Mouse (Mus musculus): Measurements from ENCODE around the gene Polr2e. TPM values are rescaled to one million over a fixed set of nuclear protein-coding genes. Genes with fewer than 3 reads are reported as not detected.

Gene Polr2e
- polyA plus RNA-seq, 1 experiment from 2014 or later = 210 TPM

DNA sequence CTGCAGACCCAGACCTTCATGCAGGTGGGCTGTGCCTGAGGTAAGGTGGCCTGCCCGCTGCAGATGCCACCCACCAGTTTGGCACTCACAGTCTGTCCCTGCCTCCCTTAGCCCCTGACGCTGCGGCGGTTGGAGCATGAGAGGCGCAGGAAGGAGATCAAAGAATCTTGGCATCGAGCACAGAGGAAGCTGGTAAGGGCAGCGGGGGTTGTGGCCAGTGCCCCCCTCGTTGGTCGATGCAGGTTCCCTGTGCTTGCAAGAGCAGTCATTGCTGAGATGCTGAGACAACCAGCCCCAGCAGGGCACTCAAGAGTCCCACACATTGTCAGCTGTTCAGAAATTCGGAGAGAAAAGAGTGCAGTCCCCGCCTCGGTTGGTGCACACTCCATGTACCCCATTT is 17.4 kb downstream of the Polr2e start:
- H3K4me2 ChIP-seq (ENCODE audit: low read length) = no peak overlapping the region
- peaks cover 8% of the 10 kb centered on the region; the same call in 1 of the 2 replicates for H3K4me1 ChIP-seq (replicated peaks; ENCODE audit: insufficient read depth, low read length)
- H3K4me3 ChIP-seq (replicated peaks; ENCODE audit: low read depth, low read length) = no peak overlapping the region
- no peaks in the 10 kb centered on the region for H3K36me3 ChIP-seq (ENCODE audit: insufficient read depth, low read length)
- H3K9me3 ChIP-seq (replicated peaks; ENCODE audit: low read length) = no peaks in the 10 kb centered on the region
- 80% methylated on average over 12 of the region's 12 CpGs for WGBS
- ATAC-seq (replicated peaks; ENCODE audit: low FRiP score, low read depth) (no peak), DNase-seq (ENCODE audit: low spot score) (no peak)
- no peak overlapping the region for H3K27ac ChIP-seq
- no peak for TF ChIP-seq CTCF (IDR thresholded peaks at IDR 0.05; ENCODE audit: low read depth)
- H3K27me3 ChIP-seq (ENCODE audit: insufficient read depth, low read length) = no peaks in the 10 kb centered on the region
- no peak overlapping the region for H3K9ac ChIP-seq (ENCODE audit: low read depth, low read length)

- Histone ChIP-seq H3K4me3 (replicated peaks; ENCODE audit: low read depth, low read length) (no peak overlapping the region), H3K9ac (ENCODE audit: low read depth, low read length) (no peak overlapping the region), H3K27ac (no peak overlapping the region), H3K36me3 (ENCODE audit: insufficient read depth, low read length) (no peaks in the 10 kb centered on the region), H3K4me2 (ENCODE audit: low read length) (no peak overlapping the region), H3K4me1 (replicated peaks; ENCODE audit: insufficient read depth, low read length) (peaks cover 8% of the 10 kb centered on the region; the same call in 1 of the 2 replicates), H3K9me3 (replicated peaks; ENCODE audit: low read length) (no peaks in the 10 kb centered on the region), H3K27me3 (ENCODE audit: insufficient read depth, low read length) (no peaks in the 10 kb centered on the region)
- 91% methylated on average over 13 of the region's 13 CpGs for WGBS
- no peak for ATAC-seq (replicated peaks; ENCODE audit: low FRiP score, low read depth)
- DNase-seq (ENCODE audit: low spot score) = no peak
- no peak for TF ChIP-seq CTCF (IDR thresholded peaks at IDR 0.05; ENCODE audit: low read depth)
Observed at GRCm38 (mm10) chr10:80021320-80021641, 18.3 kb downstream of the Polr2e start.

GRCm38 (mm10) chr10:80020603-80021319 is 18.8 kb downstream of the Polr2e start:
- WGBS = 82% methylated on average over 18 of the region's 18 CpGs
- H3K9ac ChIP-seq (ENCODE audit: low read depth, low read length) = peak overlapping the region; percentile 35; the same call in 1 of the 2 replicates

GRCm38 (mm10) chr10:80020191-80020590 is 19.4 kb downstream of the Polr2e start:
- Histone ChIP-seq H3K4me2 (ENCODE audit: low read length) (peak overlapping the region; percentile 46), H3K27me3 (ENCODE audit: insufficient read depth, low read length) (no peaks in the 10 kb centered on the region), H3K36me3 (ENCODE audit: insufficient read depth, low read length) (no peaks in the 10 kb centered on the region), H3K4me3 (replicated peaks; ENCODE audit: low read depth, low read length) (peak overlapping the region; percentile 17), H3K4me1 (replicated peaks; ENCODE audit: insufficient read depth, low read length) (peaks cover 8% of the 10 kb centered on the region; the same call in 1 of the 2 replicates), H3K27ac (no peak overlapping the region), H3K9ac (ENCODE audit: low read depth, low read length) (peak overlapping the region; percentile 35; the same call in 1 of the 2 replicates), H3K9me3 (replicated peaks; ENCODE audit: low read length) (no peaks in the 10 kb centered on the region)
- ATAC-seq (replicated peaks; ENCODE audit: low FRiP score, low read depth) = no peak
- 44% methylated on average over 11 of the region's 11 CpGs for WGBS
- no peak for DNase-seq (ENCODE audit: low spot score)
- no peak for TF ChIP-seq CTCF (IDR thresholded peaks at IDR 0.05; ENCODE audit: low read depth)

More at GRCm38 (mm10) chr10:80020603-80021319, 18.8 kb downstream of the Polr2e start:
- no peak overlapping the region; the same call in 1 of the 2 replicates for H3K4me2 ChIP-seq (ENCODE audit: low read length)
- peak; percentile 20; the same call in 1 of the 2 replicates for TF ChIP-seq CTCF (IDR thresholded peaks at IDR 0.05; ENCODE audit: low read depth)
- H3K4me3 ChIP-seq (replicated peaks; ENCODE audit: low read depth, low read length) = no peak overlapping the region
- no peaks in the 10 kb centered on the region for H3K27me3 ChIP-seq (ENCODE audit: insufficient read depth, low read length)
- ATAC-seq (replicated peaks; ENCODE audit: low FRiP score, low read depth) (no peak), DNase-seq (ENCODE audit: low spot score) (no peak)
- no peaks in the 10 kb centered on the region for H3K9me3 ChIP-seq (replicated peaks; ENCODE audit: low read length)
- H3K4me1 ChIP-seq (replicated peaks; ENCODE audit: insufficient read depth, low read length) = peaks cover 8% of the 10 kb centered on the region; the same call in 1 of the 2 replicates
- H3K36me3 ChIP-seq (ENCODE audit: insufficient read depth, low read length) = no peaks in the 10 kb centered on the region
- H3K27ac ChIP-seq = no peak overlapping the region

DNA sequence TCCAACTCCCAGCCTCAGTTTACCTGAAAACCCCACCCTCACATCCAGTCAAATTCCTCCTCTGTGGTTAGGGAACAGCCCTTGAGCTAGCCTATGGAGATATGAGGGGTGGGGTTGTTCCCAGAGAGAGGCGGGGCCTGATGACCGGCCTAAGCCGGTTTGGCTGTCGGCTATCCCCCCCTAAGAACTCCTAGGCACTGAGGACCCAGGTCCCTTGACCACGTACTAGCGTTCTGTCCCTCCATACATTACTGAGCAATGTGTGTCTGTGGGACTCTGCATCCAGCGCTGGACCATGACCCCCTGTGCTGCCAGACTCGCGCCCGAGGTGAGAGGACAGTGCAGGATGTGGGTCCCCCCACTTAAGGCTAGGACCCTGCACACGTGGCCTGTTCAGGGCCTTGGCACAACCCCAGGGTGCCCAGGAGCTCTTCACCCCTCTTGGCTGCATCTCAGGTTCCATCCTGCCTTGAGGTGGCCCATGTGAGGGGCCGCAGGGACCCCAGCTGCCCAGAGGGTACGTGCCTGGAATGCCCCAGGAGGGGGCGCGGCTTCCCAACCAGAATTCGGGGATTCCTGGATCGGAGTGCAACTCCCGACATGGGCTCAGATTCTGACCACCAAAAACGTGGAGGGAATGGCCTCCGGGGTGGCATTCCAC is 20.0 kb downstream of the Polr2e start:
- WGBS = 14% methylated on average over 20 of the region's 20 CpGs
- Histone ChIP-seq H3K4me1 (replicated peaks; ENCODE audit: insufficient read depth, low read length) (peaks cover 8% of the 10 kb centered on the region; the same call in 1 of the 2 replicates), H3K4me3 (replicated peaks; ENCODE audit: low read depth, low read length) (peak overlapping the region; percentile 17), H3K9ac (ENCODE audit: low read depth, low read length) (peak overlapping the region; percentile 35; the same call in 1 of the 2 replicates), H3K27ac (no peak overlapping the region; the same call in 1 of the 2 replicates), H3K9me3 (replicated peaks; ENCODE audit: low read length) (no peaks in the 10 kb centered on the region), H3K27me3 (ENCODE audit: insufficient read depth, low read length) (no peaks in the 10 kb centered on the region), H3K36me3 (ENCODE audit: insufficient read depth, low read length) (no peaks in the 10 kb centered on the region), H3K4me2 (ENCODE audit: low read length) (peak overlapping the region; percentile 46)
- peak; percentile 68 for DNase-seq (ENCODE audit: low spot score)
- peak; percentile 30; the same call in 1 of the 2 replicates for TF ChIP-seq CTCF (IDR thresholded peaks at IDR 0.05; ENCODE audit: low read depth)
- peak; percentile 45; the same call in 1 of the 2 replicates for ATAC-seq (replicated peaks; ENCODE audit: low FRiP score, low read depth)

GRCm38 (mm10) chr10:80018739-80019297 is 20.8 kb downstream of the Polr2e start:
- WGBS = 5% methylated on average over 15 of the region's 15 CpGs
- no peak overlapping the region for H3K27ac ChIP-seq
- no peaks in the 10 kb centered on the region for H3K36me3 ChIP-seq (ENCODE audit: insufficient read depth, low read length)
- DNase-seq (ENCODE audit: low spot score) (no peak), ATAC-seq (replicated peaks; ENCODE audit: low FRiP score, low read depth) (peak; percentile 55)
- no peak overlapping the region for H3K4me3 ChIP-seq (replicated peaks; ENCODE audit: low read depth, low read length)
- no peaks in the 10 kb centered on the region for H3K9me3 ChIP-seq (replicated peaks; ENCODE audit: low read length)
- peaks cover 8% of the 10 kb centered on the region; the same call in 1 of the 2 replicates for H3K4me1 ChIP-seq (replicated peaks; ENCODE audit: insufficient read depth, low read length)
- H3K27me3 ChIP-seq (ENCODE audit: insufficient read depth, low read length) = 0 out of 2 replicates have a peak, but pooled peaks cover 2% of the 10 kb centered on the region
- H3K4me2 ChIP-seq (ENCODE audit: low read length) = peak overlapping the region; percentile 2
- no peak for TF ChIP-seq CTCF (IDR thresholded peaks at IDR 0.05; ENCODE audit: low read depth)
- 0 out of 2 replicates have a peak overlapping the region, but pooled peaks have one; percentile 1 for H3K9ac ChIP-seq (ENCODE audit: low read depth, low read length)
